Mouse (Mus musculus) liver, postnatal 0 days (tissue): Measurements from ENCODE around the gene Hoxa13. TPM values are rescaled to one million over a fixed set of nuclear protein-coding genes. Genes with fewer than 3 reads are reported as not detected.

Experiments used
- ATAC-seq: fragments of 200-750 bp; cut with Nextera tagmentation; 2 replicates; pipeline ENCODE4 v1.8.0; 2017; ENCODE audit warnings: mild to moderate bottlenecking, moderate library complexity
- DNase-seq: peaks from one replicate; pipeline ENCODE4 v3.0.0-alpha.2; 2016
- H3K27ac ChIP-seq: fragments of 300-500 bp; sonication (generic); 2 replicates; pipeline ENCODE4 v1.5.1; 2014; ENCODE audit warnings: antibody characterized with exemption, moderate library complexity, mild to moderate bottlenecking, low read depth
- H3K27me3 ChIP-seq: fragments of 300-500 bp; sonication (generic); 2 replicates; pipeline ENCODE4 v1.6.1; 2014; ENCODE audit warnings: low read length, control low read depth, mixed read lengths; ENCODE audit not compliant: insufficient read depth
- H3K36me3 ChIP-seq: fragments of 300-500 bp; sonication (generic); replicated peaks from 2 replicates; pipeline ENCODE4 v1.6.1; 2014; ENCODE audit warnings: mild to moderate bottlenecking, control low read depth, low read length, moderate library complexity, mixed read lengths; ENCODE audit not compliant: insufficient read depth
- H3K4me1 ChIP-seq: fragments of 300-500 bp; sonication (generic); 2 replicates; pipeline ENCODE4 v1.6.1; 2014; ENCODE audit warnings: antibody characterized with exemption, mild to moderate bottlenecking, control low read depth; ENCODE audit not compliant: insufficient read depth
- H3K4me2 ChIP-seq: fragments of 300-500 bp; sonication (generic); 2 replicates; pipeline ENCODE4 v1.6.1; 2014; ENCODE audit warnings: low read depth, mild to moderate bottlenecking, low read length, moderate library complexity, mixed read lengths
- H3K4me3 ChIP-seq: fragments of 300-500 bp; sonication (generic); 2 replicates; pipeline ENCODE4 v1.5.1; 2014; ENCODE audit warnings: low read depth, low read length
- H3K9ac ChIP-seq: fragments of 300-500 bp; sonication (generic); replicated peaks from 2 replicates; pipeline ENCODE4 v1.6.1; 2014; ENCODE audit warnings: mild to moderate bottlenecking, moderate library complexity
- H3K9me3 ChIP-seq: fragments of 300-500 bp; sonication (generic); 2 replicates; pipeline ENCODE4 v1.6.1; 2016; ENCODE audit warnings: mild to moderate bottlenecking, control low read depth, low read length, mixed read lengths
- CTCF ChIP-seq: sonication (generic); IDR thresholded peaks from 2 replicates; pipeline ENCODE4 v1.5.1; 2016; ENCODE audit warnings: antibody characterized with exemption, low read depth
- EP300 ChIP-seq: IDR thresholded peaks from 2 replicates; pipeline ENCODE4 v1.6.1; 2016; ENCODE audit warnings: antibody characterized with exemption, low read depth, mild to moderate bottlenecking
- WGBS: fragments of 180-500 bp; shearing (Covaris S2); extraction: QIAGEN DNeasy Blood & Tissue Kit; methylation state at CpG from one replicate; pipeline ENCODE4 v1.1.7; 2014; ENCODE audit not compliant: insufficient replicate concordance; 5-methylcytosine and 5-hydroxymethylcytosine counted together
- polyA plus RNA-seq: library from polyadenylated mRNA; unstranded; fragments of >200 nt; fragmentation: Nextera tagmentation; extraction: Ambion mirVana; gene quantifications from 2 replicates; pipeline ENCODE4 v1.2.1, GENCODE M21; 2015

The Hoxa13 gene
- polyA plus RNA-seq, 1 experiment from 2014 or later, result not detected

DNA sequence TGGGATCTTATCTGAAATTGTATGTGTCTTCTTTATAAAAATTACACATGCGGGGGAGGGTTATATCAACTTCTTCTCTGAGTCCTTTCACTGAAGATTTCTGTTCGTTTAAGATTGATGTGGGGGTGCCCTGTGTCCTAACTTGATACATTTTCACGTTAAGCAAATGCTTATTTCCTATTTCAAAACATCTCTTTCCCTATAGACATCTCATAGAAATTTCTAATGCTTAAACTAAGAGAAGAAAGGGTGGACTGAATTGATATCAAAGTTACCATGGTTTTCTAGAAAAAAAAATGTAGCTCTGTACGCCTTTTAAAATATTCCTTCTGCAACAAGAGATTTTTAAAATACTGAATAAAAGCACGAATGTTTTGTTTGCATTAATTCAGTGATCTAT is 6.5 kb upstream of the Hoxa13 start:
- no peak for TF ChIP-seq EP300
- peaks cover 3% of the 10 kb centered on the region; the same call in 1 of the 2 replicates for H3K4me1 ChIP-seq
- no peak for ATAC-seq
- H3K36me3 ChIP-seq, result no peaks in the 10 kb centered on the region
- no peak overlapping the region for H3K4me2 ChIP-seq
- H3K4me3 ChIP-seq, result no peak overlapping the region
- no peak overlapping the region for H3K27ac ChIP-seq
- no peak for DNase-seq
- WGBS, result 20% methylated on average over 5 of the region's 5 CpGs
- no peaks in the 10 kb centered on the region for H3K9me3 ChIP-seq
- H3K27me3 ChIP-seq, result peaks cover 95% of the 10 kb centered on the region
- H3K9ac ChIP-seq, result no peak overlapping the region

DNA sequence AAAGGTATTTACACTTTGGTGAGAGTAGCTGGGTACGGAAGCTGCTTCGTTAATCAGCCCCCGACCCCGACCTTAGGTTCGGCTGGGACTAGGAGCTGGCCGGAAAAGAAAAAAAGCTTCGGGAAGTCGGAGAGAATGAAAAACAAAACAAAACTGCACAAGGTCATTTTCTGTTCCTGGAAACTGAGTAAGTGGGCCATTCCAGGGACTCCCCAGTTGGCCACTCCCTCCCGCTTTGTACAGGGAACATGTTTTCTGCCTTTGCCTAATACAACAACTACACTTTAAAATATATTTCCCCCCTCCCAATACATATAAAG is 5.9 kb upstream of the Hoxa13 start:
- ATAC-seq, result no peak
- TF ChIP-seq CTCF (no peak), EP300 (no peak)
- WGBS, result 7% methylated on average over 9 of the region's 9 CpGs
- Histone ChIP-seq H3K9ac (no peak overlapping the region), H3K27ac (no peak overlapping the region), H3K4me2 (no peak overlapping the region), H3K36me3 (no peaks in the 10 kb centered on the region), H3K27me3 (peaks cover 97% of the 10 kb centered on the region), H3K4me3 (no peak overlapping the region), H3K4me1 (peaks cover 3% of the 10 kb centered on the region; the same call in 1 of the 2 replicates), H3K9me3 (no peaks in the 10 kb centered on the region)
- DNase-seq, result no peak

GRCm38 (mm10) chr6:52265913-52266665 is 5.4 kb upstream of the Hoxa13 start:
- WGBS, result 4% methylated on average over 19 of the region's 19 CpGs
- Histone ChIP-seq H3K27me3 (peaks cover 97% of the 10 kb centered on the region), H3K4me2 (no peak overlapping the region), H3K9me3 (no peaks in the 10 kb centered on the region), H3K36me3 (no peaks in the 10 kb centered on the region), H3K9ac (no peak overlapping the region), H3K4me3 (no peak overlapping the region), H3K27ac (no peak overlapping the region), H3K4me1 (peaks cover 3% of the 10 kb centered on the region; the same call in 1 of the 2 replicates)
- DNase-seq (no peak), ATAC-seq (no peak)
- TF ChIP-seq EP300 (no peak), CTCF (no peak)

DNA sequence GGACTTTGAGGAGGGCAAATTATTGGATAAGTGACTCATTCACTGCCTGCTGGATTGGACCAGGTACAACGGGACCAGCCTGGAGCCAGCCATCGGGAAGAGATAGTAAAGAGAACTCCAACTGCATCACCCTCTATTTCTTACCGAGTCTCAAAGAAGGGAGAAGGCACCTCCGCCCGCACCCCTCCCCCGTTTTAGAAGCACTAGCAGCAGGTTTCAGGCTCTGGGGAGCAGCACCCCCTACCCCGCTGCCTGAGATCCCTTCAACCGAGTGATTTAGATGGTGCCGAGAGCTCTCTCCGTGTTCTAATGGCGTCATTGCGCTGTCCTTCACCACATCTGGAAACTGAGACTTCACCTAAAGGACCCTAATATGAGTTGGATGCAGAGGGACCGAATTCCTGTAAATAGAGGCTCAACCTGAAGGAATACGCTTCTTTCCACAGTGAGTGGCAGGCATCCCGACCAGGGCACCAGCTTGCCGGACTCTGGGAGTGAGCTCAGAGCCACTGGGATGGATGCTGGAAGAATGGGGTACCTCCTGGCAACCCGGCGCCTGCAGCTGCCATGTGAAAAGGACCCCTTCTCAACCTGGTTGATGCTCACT is 4.7 kb upstream of the Hoxa13 start:
- ATAC-seq (no peak), DNase-seq (no peak)
- no peaks in the 10 kb centered on the region; the same call in 1 of the 2 replicates for H3K4me1 ChIP-seq
- no peak overlapping the region for H3K9ac ChIP-seq
- 2% methylated on average over 18 of the region's 18 CpGs for WGBS
- H3K4me2 ChIP-seq, result no peak overlapping the region
- H3K27me3 ChIP-seq, result peaks cover 94% of the 10 kb centered on the region
- no peaks in the 10 kb centered on the region for H3K9me3 ChIP-seq
- H3K4me3 ChIP-seq, result no peak overlapping the region
- H3K27ac ChIP-seq, result no peak overlapping the region
- no peaks in the 10 kb centered on the region for H3K36me3 ChIP-seq
- TF ChIP-seq CTCF, result no peak
- no peak for TF ChIP-seq EP300

DNA sequence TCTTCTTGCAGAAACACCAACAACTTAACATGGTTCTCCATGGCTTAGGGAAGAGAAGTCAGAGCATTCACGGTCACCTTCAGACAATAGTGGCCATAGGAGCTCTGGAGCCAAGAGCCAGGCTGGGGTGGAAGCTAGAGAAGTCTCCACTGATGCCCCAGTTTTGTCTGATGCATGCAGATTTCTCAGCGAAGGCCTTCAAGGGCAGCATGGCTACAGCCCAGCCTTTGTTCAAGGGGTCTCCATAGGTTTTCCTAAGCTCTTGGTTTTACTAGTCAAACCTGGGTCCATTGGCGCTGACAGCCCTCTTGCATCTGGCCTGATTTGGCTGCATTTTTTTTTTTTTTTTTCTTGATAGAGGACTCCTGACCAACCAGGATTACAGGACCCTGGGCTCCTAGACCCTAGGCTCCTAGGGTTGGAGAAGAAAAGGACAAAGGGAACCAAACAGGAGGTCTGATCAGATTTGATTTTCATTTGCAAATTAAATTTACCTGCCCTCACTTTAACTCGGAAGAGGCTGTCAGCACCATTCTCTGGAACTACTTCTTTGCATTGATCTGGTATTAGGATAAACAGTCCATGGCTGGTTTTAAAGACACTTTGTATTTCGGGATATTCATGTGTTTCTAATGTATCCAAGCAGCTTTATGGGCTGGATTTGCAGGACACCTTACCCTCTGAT is 3.6 kb upstream of the Hoxa13 start:
- Histone ChIP-seq H3K36me3 (no peaks in the 10 kb centered on the region), H3K4me1 (peaks cover 4% of the 10 kb centered on the region), H3K9me3 (no peaks in the 10 kb centered on the region), H3K27ac (no peak overlapping the region), H3K4me3 (no peak overlapping the region), H3K9ac (no peak overlapping the region), H3K4me2 (no peak overlapping the region), H3K27me3 (peaks cover 91% of the 10 kb centered on the region)
- 9% methylated on average over 5 of the region's 5 CpGs for WGBS
- ATAC-seq (no peak), DNase-seq (no peak)
- TF ChIP-seq CTCF, result no peak
- no peak for TF ChIP-seq EP300

DNA sequence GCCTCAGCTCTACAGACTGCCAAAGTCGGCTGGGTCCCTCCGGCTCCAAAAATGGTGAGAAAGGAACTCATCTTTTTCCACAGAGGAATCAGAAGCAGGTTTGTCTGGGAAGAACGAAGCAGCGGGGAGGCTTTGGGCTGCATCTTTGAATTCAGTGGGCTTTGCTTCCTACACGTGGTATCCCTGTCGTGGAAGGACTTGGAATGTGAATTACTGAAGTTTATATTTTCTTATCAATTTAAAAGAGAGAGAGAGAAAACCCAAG is 2.6 kb upstream of the Hoxa13 start:
- H3K9ac ChIP-seq, result no peak overlapping the region
- 2% methylated on average over 6 of the region's 6 CpGs for WGBS
- DNase-seq, result no peak
- no peaks in the 10 kb centered on the region for H3K9me3 ChIP-seq
- peaks cover 4% of the 10 kb centered on the region for H3K4me1 ChIP-seq
- ATAC-seq, result no peak
- no peaks in the 10 kb centered on the region for H3K36me3 ChIP-seq
- no peak overlapping the region for H3K27ac ChIP-seq
- TF ChIP-seq EP300 (no peak), CTCF (no peak)
- peaks cover 91% of the 10 kb centered on the region for H3K27me3 ChIP-seq
- H3K4me2 ChIP-seq, result no peak overlapping the region
- H3K4me3 ChIP-seq, result no peak overlapping the region
